Mouse (Mus musculus) C3H10T1/2 (cell line): ENCODE results near the gene Slamf1. TPM values are rescaled to one million over a fixed set of nuclear protein-coding genes. Genes with fewer than 3 reads are reported as not detected.

Source experiments
- polyA plus RNA-seq, 2 experiments: library from polyadenylated mRNA; unstranded; fragments of >200 nt; fragmentation: generic; extraction: Trizol; gene quantifications; one replicate each; pipeline ENCODE4 v1.2.1; 2012; ENCODE audit warnings: missing spikeins in 2 of 2

Gene Slamf1
- under 1 TPM in 1 of 2 experiments, not detected in 1; 0.04 TPM for polyA plus RNA-seq

GRCm38 (mm10) chr1:171766898-171767297, at the start of gene Slamf1:
Gene Slamf1, plus strand, starts transcription at chr1:171767127.

DNA sequence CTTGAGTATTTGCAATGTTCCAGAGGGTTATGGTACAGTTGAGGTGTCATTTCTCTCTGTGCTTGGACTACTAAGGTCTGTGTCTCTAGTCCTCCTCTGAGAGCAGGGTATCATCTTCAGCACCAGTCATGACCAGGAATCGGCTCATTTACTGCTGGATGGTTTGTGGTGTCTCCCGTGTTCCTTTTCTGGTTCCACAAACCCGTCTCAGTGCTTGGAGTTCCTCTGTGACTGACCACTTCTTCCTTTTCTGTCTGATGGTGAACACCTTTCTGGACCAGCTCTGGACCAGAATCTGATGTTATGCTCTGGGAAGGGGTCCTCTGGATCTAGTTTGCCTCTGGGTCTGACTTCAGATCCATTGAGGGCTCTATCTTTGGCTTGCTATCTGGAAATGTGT, 72.6 kb downstream of the Slamf1 start, which contains the start of gene Cd84:
Cd84 (plus strand) TSS at position 210 of the 400 bp plus-strand sequence.

Other genes with a start within 250 kb of the Slamf1 start
- gene Itln1, start 231.8 kb upstream of the Slamf1 start, polyA plus RNA-seq: not detected
- not detected for gene Cd244a, start 207.9 kb upstream of the Slamf1 start, polyA plus RNA-seq
- not detected for gene Ly9, start 159.7 kb upstream of the Slamf1 start, polyA plus RNA-seq
- gene Slamf7, start 114.1 kb upstream of the Slamf1 start, polyA plus RNA-seq: not detected
- under 1 TPM in 1 of 2 experiments, not detected in 1; 0.15 TPM for gene Cd48, start 85.1 kb upstream of the Slamf1 start, polyA plus RNA-seq
- gene Cd84, start 72.6 kb downstream of the Slamf1 start, polyA plus RNA-seq: not detected
- gene Gm10521, start 128.5 kb downstream of the Slamf1 start, polyA plus RNA-seq: not detected
- under 1 TPM in 1 of 2 experiments, not detected in 1; under 0.01 TPM for gene Slamf6, start 150.4 kb downstream of the Slamf1 start, polyA plus RNA-seq